Mouse (Mus musculus) bone marrow, adult 2 months (tissue): Measurements from ENCODE around the gene Shank3.

Experiments
- CTCF ChIP-seq: fragments of 200-500 bp; IDR thresholded peaks from 2 replicates; pipeline ENCODE4 v1.5.1; 2011; ENCODE audit warnings: low read length, control low read depth; ENCODE audit not compliant: control insufficient read depth, insufficient read depth
- POLR2A ChIP-seq: fragments of 200-500 bp; IDR thresholded peaks from 2 replicates; pipeline ENCODE4 v1.6.1; 2011; ENCODE audit warnings: low read depth, mild to moderate bottlenecking, control low read depth, low read length, borderline replicate concordance; ENCODE audit not compliant: control insufficient read depth

- TF ChIP-seq POLR2A = no peak
- no peak for TF ChIP-seq CTCF
Observed at GRCm38 (mm10) chr15:89455642-89456041, 43.8 kb upstream of the Shank3 start.
